Mouse (Mus musculus): ENCODE measurements around the gene Slc25a22. TPM values are rescaled to one million over a fixed set of nuclear protein-coding genes. Genes with fewer than 3 reads are reported as not detected.

The Slc25a22 gene
- polyA plus RNA-seq, 1 experiment from 2014 or later: 71.3 TPM

DNA sequence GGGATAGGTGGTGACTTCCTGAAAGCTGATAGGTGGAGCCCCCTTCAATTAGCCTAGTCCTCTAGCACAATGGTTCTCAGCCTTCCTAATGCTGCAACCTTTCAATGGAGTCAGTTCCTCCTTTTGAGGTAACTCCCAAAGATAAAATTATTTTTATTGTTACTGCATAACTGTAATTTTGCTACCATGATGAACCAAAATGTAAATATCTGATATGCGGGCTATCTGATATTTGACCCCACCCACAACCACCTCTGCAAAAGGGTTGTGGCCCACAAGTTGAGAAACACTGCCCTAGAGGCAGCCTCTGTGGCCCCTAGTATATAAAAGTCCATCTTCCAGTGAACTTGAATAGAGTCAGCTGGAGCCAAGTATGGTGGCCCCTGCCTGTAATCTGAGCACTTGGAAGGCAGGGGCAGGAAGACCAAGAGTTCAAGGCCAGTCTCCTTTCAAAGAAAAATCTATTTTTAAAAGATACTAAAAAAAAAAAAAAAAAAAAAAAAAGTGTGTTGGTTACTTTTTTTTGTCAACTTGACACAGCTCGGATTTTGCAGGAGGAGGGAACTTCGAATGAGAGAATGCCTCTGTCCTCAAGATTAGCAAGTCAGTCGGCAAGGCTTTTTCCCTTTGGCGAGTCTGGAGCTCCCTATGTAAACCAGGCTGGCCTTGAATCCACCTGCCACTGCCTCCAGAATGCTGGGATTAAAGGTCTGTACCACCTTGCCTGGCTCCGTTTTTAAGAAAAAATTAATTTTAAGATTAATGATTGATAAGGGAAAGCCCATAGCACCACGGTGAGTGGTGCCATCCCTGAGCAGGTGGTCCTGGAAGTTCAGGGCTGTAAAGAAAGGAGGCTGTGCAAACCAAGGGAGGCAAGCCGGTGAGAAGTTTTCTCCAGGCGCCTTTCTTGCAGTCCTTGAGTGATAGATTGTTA is 47.1 kb downstream of the Slc25a22 start:
- H3K4me2 ChIP-seq (replicated peaks): no peak overlapping the region
- H3K4me1 ChIP-seq (replicated peaks): peaks cover 14% of the 10 kb centered on the region
- ATAC-seq: no peak
- H3K4me3 ChIP-seq (replicated peaks): no peak overlapping the region
- 58% methylated on average over 9 of the region's 9 CpGs for WGBS
- peaks cover 6% of the 10 kb centered on the region for H3K27me3 ChIP-seq
- H3K9ac ChIP-seq (replicated peaks): no peak overlapping the region
- H3K36me3 ChIP-seq: peaks cover 3% of the 10 kb centered on the region; the same call in 1 of the 2 replicates
- no peak overlapping the region for H3K27ac ChIP-seq
- no peaks in the 10 kb centered on the region for H3K9me3 ChIP-seq

DNA sequence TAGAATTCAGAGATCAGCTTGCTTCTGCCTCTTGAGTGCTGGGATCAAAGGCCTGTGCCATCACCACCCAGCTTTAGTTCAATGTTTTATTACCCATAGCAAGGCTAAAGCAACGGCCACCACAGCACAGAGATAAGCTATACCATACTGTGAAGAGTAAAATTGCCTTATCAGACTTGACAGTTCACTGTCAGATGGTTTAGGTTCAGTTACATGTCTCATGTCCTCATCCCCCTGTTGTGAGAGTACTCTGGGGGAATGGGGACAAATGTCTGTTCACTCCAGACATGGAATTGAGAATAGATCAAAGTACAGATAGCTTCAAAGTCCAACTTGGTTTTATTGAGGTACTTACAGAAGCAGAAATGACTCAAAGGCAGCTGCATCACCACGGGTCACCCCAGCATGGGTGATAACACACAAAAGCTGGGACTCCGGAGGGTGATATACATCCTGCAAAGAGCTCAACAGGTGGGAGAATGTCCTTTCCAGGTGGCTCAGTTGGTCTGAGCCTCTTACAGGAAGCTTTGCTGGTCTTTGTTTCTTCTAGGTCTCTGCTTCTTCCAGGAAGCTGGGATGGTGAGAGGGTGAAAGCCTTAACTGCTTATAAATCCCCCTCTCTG is 49.1 kb downstream of the Slc25a22 start:
- 60% methylated on average over 3 of the region's 3 CpGs for WGBS
- Histone ChIP-seq H3K4me3 (replicated peaks) (no peak overlapping the region), H3K36me3 (no peaks in the 10 kb centered on the region), H3K9me3 (no peaks in the 10 kb centered on the region), H3K27me3 (peaks cover 11% of the 10 kb centered on the region), H3K4me1 (replicated peaks) (peaks cover 14% of the 10 kb centered on the region), H3K9ac (replicated peaks) (no peak overlapping the region), H3K4me2 (replicated peaks) (no peak overlapping the region), H3K27ac (no peak overlapping the region)
- no peak for ATAC-seq

DNA sequence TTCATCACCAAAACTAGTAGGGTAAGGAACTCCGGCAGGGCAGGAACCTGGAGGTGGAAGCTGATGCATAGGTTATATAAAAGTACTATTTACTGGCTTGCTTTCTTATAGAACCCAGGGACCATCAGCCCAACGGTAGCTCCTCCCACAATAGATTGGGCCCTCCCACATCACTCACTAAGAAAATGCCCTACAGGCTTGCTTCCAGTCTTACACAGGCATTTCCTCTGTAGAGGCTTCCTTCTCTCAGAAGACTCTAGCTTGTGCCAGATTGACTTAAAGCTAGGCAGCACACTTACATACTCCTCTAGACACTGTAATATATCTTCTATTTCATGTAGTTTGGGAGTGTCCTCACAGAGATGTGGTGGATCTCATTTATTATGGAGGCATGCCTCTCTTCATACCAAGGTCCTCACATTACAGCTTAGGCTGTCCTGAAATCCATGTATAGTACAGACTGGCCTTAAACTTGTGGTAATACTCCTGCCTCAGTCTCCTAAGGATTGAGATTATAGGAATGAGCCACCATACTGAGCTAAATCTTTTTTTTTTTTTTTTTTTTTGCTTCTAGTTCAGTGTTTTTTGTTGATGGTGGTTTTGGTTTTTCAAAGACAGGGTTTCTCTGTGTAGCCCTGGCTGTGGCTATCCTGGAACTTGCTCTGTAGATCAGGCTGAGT is 49.7 kb downstream of the Slc25a22 start:
- ATAC-seq: no peak
- H3K9me3 ChIP-seq: no peaks in the 10 kb centered on the region
- H3K4me1 ChIP-seq (replicated peaks): peaks cover 10% of the 10 kb centered on the region
- H3K4me2 ChIP-seq (replicated peaks): no peak overlapping the region
- 61% methylated on average over 2 of the region's 2 CpGs for WGBS
- no peak overlapping the region for H3K4me3 ChIP-seq (replicated peaks)
- H3K27me3 ChIP-seq: peaks cover 11% of the 10 kb centered on the region
- H3K27ac ChIP-seq: no peak overlapping the region
- no peak overlapping the region for H3K9ac ChIP-seq (replicated peaks)
- H3K36me3 ChIP-seq: no peaks in the 10 kb centered on the region

DNA sequence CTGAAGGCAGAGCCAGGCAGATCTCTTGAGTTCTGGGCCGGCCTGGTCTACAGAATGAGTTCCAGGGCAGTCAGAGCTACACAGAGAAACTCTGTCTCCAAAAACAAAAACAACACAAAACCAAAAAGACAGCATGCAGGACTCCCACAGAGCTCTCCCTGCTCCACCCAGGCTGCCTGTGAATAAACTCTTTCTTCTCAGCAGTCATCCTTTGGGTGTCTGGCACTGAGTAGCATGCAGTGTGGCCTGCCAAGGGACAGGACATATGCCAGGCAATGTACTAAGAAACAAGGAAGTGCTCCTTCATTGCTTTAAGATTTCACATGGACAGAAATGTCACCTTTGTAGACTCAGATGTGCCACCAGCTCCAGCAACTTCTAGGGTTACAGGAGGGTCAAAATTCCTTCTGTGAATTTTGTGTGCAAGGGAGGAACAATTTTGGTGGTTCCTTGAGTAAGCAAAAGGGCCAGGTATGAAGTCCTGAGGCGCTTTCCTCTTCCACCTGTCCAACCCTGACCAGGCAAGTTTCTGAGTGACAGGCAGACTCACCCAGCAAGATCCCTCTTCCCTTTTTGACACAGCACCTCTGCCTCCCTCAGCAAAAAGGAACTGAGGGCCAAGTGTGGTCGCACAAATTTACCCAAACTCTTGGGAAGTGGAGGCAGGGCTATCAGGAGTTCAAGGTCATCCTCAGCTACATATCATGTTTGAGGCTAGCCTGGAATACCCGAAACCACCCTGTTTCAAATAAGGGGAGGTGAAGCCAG is 56.4 kb downstream of the Slc25a22 start:
- H3K4me2 ChIP-seq (replicated peaks): no peak overlapping the region
- no peaks in the 10 kb centered on the region for H3K9me3 ChIP-seq
- H3K9ac ChIP-seq (replicated peaks): no peak overlapping the region
- H3K27me3 ChIP-seq: 0 out of 2 replicates have a peak, but pooled peaks cover 5% of the 10 kb centered on the region
- H3K27ac ChIP-seq: no peak overlapping the region
- no peaks in the 10 kb centered on the region for H3K4me1 ChIP-seq (replicated peaks)
- ATAC-seq: no peak
- no peak overlapping the region for H3K4me3 ChIP-seq (replicated peaks)
- H3K36me3 ChIP-seq: no peaks in the 10 kb centered on the region
- 79% methylated on average over 4 of the region's 4 CpGs for WGBS

Other genes starting within 250 kb of the Slc25a22 start
- 86.4 and 114 TPM in 2 replicates for gene Hras, start 243.9 kb downstream of the Slc25a22 start, polyA plus RNA-seq (2015; fragmentation: Nextera tagmentation; extraction: Ambion mirVana)
- gene Lrrc56, start 243.7 kb downstream of the Slc25a22 start, polyA plus RNA-seq (2015; fragmentation: Nextera tagmentation; extraction: Ambion mirVana): 13.9 and 15.6 TPM in 2 replicates
- 1.8 and 2.1 TPM in 2 replicates for gene Lmntd2, start 223.8 kb downstream of the Slc25a22 start, polyA plus RNA-seq (2015; fragmentation: Nextera tagmentation; extraction: Ambion mirVana)
- 30.9 and 34.2 TPM in 2 replicates for gene Rassf7, start 222.0 kb downstream of the Slc25a22 start, polyA plus RNA-seq (2015; fragmentation: Nextera tagmentation; extraction: Ambion mirVana)
- 86.9 and 95.0 TPM in 2 replicates for gene Phrf1, start 209.1 kb downstream of the Slc25a22 start, polyA plus RNA-seq (2015; fragmentation: Nextera tagmentation; extraction: Ambion mirVana)
- gene Irf7, start 171.4 kb downstream of the Slc25a22 start, polyA plus RNA-seq (2015; fragmentation: Nextera tagmentation; extraction: Ambion mirVana): 0.98 and 1.4 TPM in 2 replicates
- not detected in 2 replicates for gene Cdhr5, start 161.1 kb downstream of the Slc25a22 start, polyA plus RNA-seq (2015; fragmentation: Nextera tagmentation; extraction: Ambion mirVana)
- 1.0 TPM in 2 replicates for gene Sct, start 158.8 kb downstream of the Slc25a22 start, polyA plus RNA-seq (2015; fragmentation: Nextera tagmentation; extraction: Ambion mirVana)
- gene Drd4, start 145.9 kb downstream of the Slc25a22 start, polyA plus RNA-seq (2015; fragmentation: Nextera tagmentation; extraction: Ambion mirVana): 0.43 and 0.68 TPM in 2 replicates
- 140 and 148 TPM in 2 replicates for gene Deaf1, start 110.2 kb downstream of the Slc25a22 start, polyA plus RNA-seq (2015; fragmentation: Nextera tagmentation; extraction: Ambion mirVana)
- 76.6 and 77.3 TPM in 2 replicates for gene Tmem80, start 110.2 kb downstream of the Slc25a22 start, polyA plus RNA-seq (2015; fragmentation: Nextera tagmentation; extraction: Ambion mirVana)
- 0.23 and 0.31 TPM in 2 replicates for gene Eps8l2, start 99.0 kb downstream of the Slc25a22 start, polyA plus RNA-seq (2015; fragmentation: Nextera tagmentation; extraction: Ambion mirVana)
- 337 and 346 TPM in 2 replicates for gene Taldo1, start 45.7 kb downstream of the Slc25a22 start, polyA plus RNA-seq (2015; fragmentation: Nextera tagmentation; extraction: Ambion mirVana)
- 55.1 and 63.8 TPM in 2 replicates for gene Gatd1, start 23.8 kb downstream of the Slc25a22 start, polyA plus RNA-seq (2015; fragmentation: Nextera tagmentation; extraction: Ambion mirVana)
- gene Cend1, start 8.4 kb downstream of the Slc25a22 start, polyA plus RNA-seq (2015; fragmentation: Nextera tagmentation; extraction: Ambion mirVana): 43.6 and 44.0 TPM in 2 replicates
- 6.3 and 7.1 TPM in 2 replicates for gene Pidd1, start 6.1 kb upstream of the Slc25a22 start, polyA plus RNA-seq (2015; fragmentation: Nextera tagmentation; extraction: Ambion mirVana)
- 787 and 794 TPM in 2 replicates for gene Rplp2, start 9.5 kb upstream of the Slc25a22 start, polyA plus RNA-seq (2015; fragmentation: Nextera tagmentation; extraction: Ambion mirVana)
- gene Pnpla2, start 17.3 kb upstream of the Slc25a22 start, polyA plus RNA-seq (2015; fragmentation: Nextera tagmentation; extraction: Ambion mirVana): 16.2 and 19.2 TPM in 2 replicates
- gene Cracr2b, start 23.2 kb upstream of the Slc25a22 start, polyA plus RNA-seq (2015; fragmentation: Nextera tagmentation; extraction: Ambion mirVana): 6.8 TPM in 2 replicates
- 15.4 and 19.9 TPM in 2 replicates for gene Cd151, start 29.5 kb upstream of the Slc25a22 start, polyA plus RNA-seq (2015; fragmentation: Nextera tagmentation; extraction: Ambion mirVana)
- 88.2 and 91.1 TPM in 2 replicates for gene Polr2l, start 37.2 kb upstream of the Slc25a22 start, polyA plus RNA-seq (2015; fragmentation: Nextera tagmentation; extraction: Ambion mirVana)
- 22.5 and 23.6 TPM in 2 replicates for gene Tspan4, start 37.3 kb upstream of the Slc25a22 start, polyA plus RNA-seq (2015; fragmentation: Nextera tagmentation; extraction: Ambion mirVana)
- 31.7 and 35.5 TPM in 2 replicates for gene Chid1, start 102.0 kb upstream of the Slc25a22 start, polyA plus RNA-seq (2015; fragmentation: Nextera tagmentation; extraction: Ambion mirVana)
- gene Ap2a2, start 124.3 kb upstream of the Slc25a22 start, polyA plus RNA-seq (2015; fragmentation: Nextera tagmentation; extraction: Ambion mirVana): 103 and 107 TPM in 2 replicates
- 0.26 and 0.27 TPM in 2 replicates for gene Muc6, start 217.4 kb upstream of the Slc25a22 start, polyA plus RNA-seq (2015; fragmentation: Nextera tagmentation; extraction: Ambion mirVana)

Measured in midbrain, embryonic 13.5 days (tissue).